Mouse (Mus musculus): Measurements from ENCODE around the gene Vsig2. TPM values are rescaled to one million over a fixed set of nuclear protein-coding genes. Genes with fewer than 3 reads are reported as not detected.

Vsig2 gene
- polyA plus RNA-seq, 1 experiment from 2014 or later: 0.29 TPM

GRCm38 (mm10) chr9:37525461-37525860 lies 13.6 kb upstream of the Vsig2 start:
- WGBS: 89% methylated on average over 2 of the region's 2 CpGs
- H3K4me1 ChIP-seq: peaks cover 30% of the 10 kb centered on the region
- peaks cover 7% of the 10 kb centered on the region; the same call in 1 of the 2 replicates for H3K9me3 ChIP-seq
- no peak overlapping the region for H3K4me3 ChIP-seq
- no peak for DNase-seq (ENCODE audit: extremely low spot score, low spot score)
- H3K27ac ChIP-seq: no peak overlapping the region
- H3K27me3 ChIP-seq (ENCODE audit: poor library complexity, severe bottlenecking): peaks cover 54% of the 10 kb centered on the region
- peaks cover 56% of the 10 kb centered on the region for H3K36me3 ChIP-seq (replicated peaks)

DNA sequence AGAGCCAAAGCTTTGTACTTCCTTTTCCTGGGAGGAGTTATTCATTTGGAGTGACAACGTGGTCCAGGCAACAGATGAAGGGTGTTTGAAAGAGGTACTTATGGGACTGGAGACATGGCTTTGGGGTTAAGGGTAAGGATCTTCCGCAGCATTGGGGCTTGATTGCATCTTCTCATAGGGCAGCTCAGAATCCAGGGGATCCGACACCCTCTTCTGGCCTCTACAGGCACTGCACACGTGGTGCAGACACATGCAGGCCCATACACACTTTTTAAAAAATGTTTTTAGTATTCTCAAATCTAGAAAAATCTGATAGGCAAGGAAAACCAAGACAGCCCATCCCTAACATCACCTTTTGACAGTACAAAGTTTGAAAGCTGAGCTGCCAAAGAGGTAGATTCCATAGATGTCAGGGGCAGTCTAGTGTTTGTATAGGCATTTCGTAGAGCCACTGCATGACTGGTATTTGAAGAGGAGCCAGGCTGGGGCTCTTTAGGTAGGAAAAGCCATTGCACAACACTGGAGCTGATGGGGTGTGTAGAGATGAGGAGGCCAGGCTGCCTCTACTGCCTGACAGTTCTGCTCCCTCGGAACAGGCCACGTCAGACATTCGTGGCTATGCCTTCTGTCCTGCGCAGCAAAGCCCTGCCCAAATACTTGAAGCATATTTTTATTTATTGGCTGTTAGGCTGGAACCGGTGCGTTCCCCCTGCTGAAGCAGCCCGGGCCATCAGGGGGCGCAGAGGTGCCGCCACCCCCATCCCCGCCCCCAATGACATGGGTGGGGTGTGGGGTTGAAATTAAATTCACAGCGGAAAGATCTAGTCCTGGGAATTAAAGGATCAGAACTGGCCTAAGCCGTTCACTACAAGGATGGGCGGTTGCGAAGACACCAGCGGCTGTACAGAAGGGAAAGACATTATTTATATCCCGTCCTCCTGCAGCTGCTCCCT lies 12.3 kb upstream of the Vsig2 start:
- Histone ChIP-seq H3K4me3 (peak overlapping the region; percentile 46), H3K27me3 (ENCODE audit: poor library complexity, severe bottlenecking) (peaks cover 67% of the 10 kb centered on the region), H3K36me3 (replicated peaks) (peaks cover 46% of the 10 kb centered on the region), H3K27ac (no peak overlapping the region), H3K4me1 (peaks cover 42% of the 10 kb centered on the region), H3K9me3 (peaks cover 7% of the 10 kb centered on the region; the same call in 1 of the 2 replicates)
- 20% methylated on average over 21 of the region's 21 CpGs for WGBS
- DNase-seq (ENCODE audit: extremely low spot score, low spot score): no peak

GRCm38 (mm10) chr9:37527396-37528224 lies 11.4 kb upstream of the Vsig2 start, which contains the start of gene Esam:
TSS of gene Esam (plus strand) at chr9:37528078.
- peak; percentile 33 for DNase-seq (ENCODE audit: extremely low spot score, low spot score)
- 2% methylated on average over 41 of the region's 41 CpGs for WGBS
- Histone ChIP-seq H3K27ac (0 out of 2 replicates have a peak within 1 kb of the TSS, but pooled peaks have one; percentile 26), H3K27me3 (ENCODE audit: poor library complexity, severe bottlenecking) (peaks cover 76% of the 10 kb centered on the region), H3K9me3 (peaks cover 7% of the 10 kb centered on the region; the same call in 1 of the 2 replicates), H3K36me3 (replicated peaks) (peaks cover 37% of the 10 kb centered on the region), H3K4me3 (peak within 1 kb of the TSS; percentile 46), H3K4me1 (peaks cover 42% of the 10 kb centered on the region)

GRCm38 (mm10) chr9:37528225-37528970 lies 10.7 kb upstream of the Vsig2 start:
- peaks cover 84% of the 10 kb centered on the region for H3K27me3 ChIP-seq (ENCODE audit: poor library complexity, severe bottlenecking)

DNA sequence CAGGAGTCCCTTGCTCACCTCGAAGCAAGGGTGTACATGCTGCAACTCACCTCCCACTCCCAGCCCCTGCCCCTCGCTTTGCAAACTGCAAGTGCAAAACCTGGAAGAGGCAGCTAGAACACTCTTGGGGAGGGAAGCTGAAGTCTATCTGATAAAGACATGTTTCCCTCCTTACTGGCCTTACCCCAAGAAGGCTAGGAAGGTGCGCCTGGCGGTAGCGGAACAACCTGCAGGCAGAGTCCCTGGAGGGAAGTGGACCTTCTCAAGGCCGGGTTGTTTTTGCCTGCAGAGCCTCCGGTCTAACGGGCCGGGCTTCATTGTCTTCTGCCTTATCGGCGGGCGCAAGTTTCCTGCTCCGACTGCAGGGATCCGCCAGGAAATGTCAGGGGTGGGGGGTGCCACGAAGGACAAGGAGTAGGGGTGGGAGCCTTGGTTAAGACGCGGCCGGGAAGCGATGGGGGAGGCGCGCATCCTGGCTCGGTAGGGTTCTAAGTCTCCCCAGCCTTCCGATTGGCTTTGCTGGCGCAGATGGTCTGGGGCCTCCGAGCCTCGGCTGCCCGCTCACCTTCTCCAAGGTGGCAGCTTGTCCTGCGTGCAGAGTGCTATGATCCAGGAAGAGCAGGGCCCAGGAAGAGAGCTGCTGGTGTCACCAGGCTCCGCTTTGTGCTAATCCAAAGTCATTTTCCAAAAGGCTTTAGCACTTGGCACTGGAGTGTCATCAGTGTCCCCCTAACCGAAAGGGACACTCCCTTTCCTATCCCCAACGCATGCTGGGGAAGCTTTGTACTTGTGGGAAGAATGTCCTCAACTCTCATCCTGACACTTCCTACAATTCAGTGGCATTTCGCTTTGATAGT lies 8.8 kb upstream of the Vsig2 start:
- peaks cover 42% of the 10 kb centered on the region for H3K4me1 ChIP-seq
- H3K27me3 ChIP-seq (ENCODE audit: poor library complexity, severe bottlenecking): peaks cover 83% of the 10 kb centered on the region
- peak overlapping the region; percentile 26; the same call in 1 of the 2 replicates for H3K27ac ChIP-seq
- under 1% methylated on average over 32 of the region's 32 CpGs for WGBS
- peaks cover 13% of the 10 kb centered on the region for H3K36me3 ChIP-seq (replicated peaks)
- H3K9me3 ChIP-seq: peaks cover 7% of the 10 kb centered on the region; the same call in 1 of the 2 replicates
- DNase-seq (ENCODE audit: extremely low spot score, low spot score): peak; percentile 57
- H3K4me3 ChIP-seq: peak overlapping the region; percentile 46

More at GRCm38 (mm10) chr9:37528225-37528970, 10.7 kb upstream of the Vsig2 start:
- peaks cover 7% of the 10 kb centered on the region; the same call in 1 of the 2 replicates for H3K9me3 ChIP-seq
- H3K4me1 ChIP-seq: peaks cover 42% of the 10 kb centered on the region
- H3K4me3 ChIP-seq: peak overlapping the region; percentile 46
- no peak for DNase-seq (ENCODE audit: extremely low spot score, low spot score)
- no peak overlapping the region for H3K27ac ChIP-seq
- WGBS: 18% methylated on average over 9 of the region's 9 CpGs
- peaks cover 30% of the 10 kb centered on the region for H3K36me3 ChIP-seq (replicated peaks)

GRCm38 (mm10) chr9:37530888-37531705 lies 8.0 kb upstream of the Vsig2 start:
- under 1% methylated on average over 31 of the region's 31 CpGs for WGBS
- peak; percentile 64 for DNase-seq (ENCODE audit: extremely low spot score, low spot score)
- peak overlapping the region; percentile 26; the same call in 1 of the 2 replicates for H3K27ac ChIP-seq

DNA sequence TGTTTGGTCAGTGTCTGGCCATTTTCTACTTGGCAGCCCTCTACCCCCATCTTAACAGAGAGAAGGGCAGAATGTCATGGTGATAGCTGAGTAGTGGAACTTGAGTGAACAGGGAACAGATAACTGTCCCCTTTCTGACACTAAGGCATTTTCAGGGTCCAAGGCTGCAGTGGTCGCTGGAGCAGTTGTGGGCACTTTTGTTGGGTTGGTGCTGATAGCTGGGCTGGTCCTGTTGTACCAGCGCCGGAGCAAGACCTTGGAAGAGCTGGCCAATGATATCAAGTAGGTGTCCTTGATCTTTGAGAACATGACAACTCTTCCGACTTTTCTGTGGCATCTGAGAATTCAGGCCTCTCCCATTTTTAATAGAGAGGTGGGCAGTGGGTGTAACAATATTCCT lies 2.2 kb upstream of the Vsig2 start:
- DNase-seq (ENCODE audit: extremely low spot score, low spot score): no peak
- Histone ChIP-seq H3K4me1 (peaks cover 18% of the 10 kb centered on the region), H3K4me3 (no peak overlapping the region), H3K9me3 (no peaks in the 10 kb centered on the region), H3K27me3 (ENCODE audit: poor library complexity, severe bottlenecking) (peaks cover 70% of the 10 kb centered on the region), H3K36me3 (replicated peaks) (no peaks in the 10 kb centered on the region), H3K27ac (no peak overlapping the region)
- 85% methylated on average over 4 of the region's 4 CpGs for WGBS

More at GRCm38 (mm10) chr9:37530888-37531705, 8.0 kb upstream of the Vsig2 start:
- Histone ChIP-seq H3K4me1 (peaks cover 42% of the 10 kb centered on the region), H3K36me3 (replicated peaks) (peaks cover 5% of the 10 kb centered on the region), H3K4me3 (peak overlapping the region; percentile 46), H3K9me3 (peaks cover 4% of the 10 kb centered on the region; the same call in 1 of the 2 replicates), H3K27me3 (ENCODE audit: poor library complexity, severe bottlenecking) (peaks cover 74% of the 10 kb centered on the region)

GRCm38 (mm10) chr9:37537658-37538250 lies 1.3 kb upstream of the Vsig2 start:
- H3K27ac ChIP-seq: no peak overlapping the region
- no peaks in the 10 kb centered on the region for H3K36me3 ChIP-seq (replicated peaks)
- 79% methylated on average over 5 of the region's 5 CpGs for WGBS
- peaks cover 70% of the 10 kb centered on the region for H3K27me3 ChIP-seq (ENCODE audit: poor library complexity, severe bottlenecking)
- no peak for DNase-seq (ENCODE audit: extremely low spot score, low spot score)
- no peak overlapping the region for H3K4me3 ChIP-seq
- no peaks in the 10 kb centered on the region for H3K9me3 ChIP-seq
- peaks cover 18% of the 10 kb centered on the region for H3K4me1 ChIP-seq

DNA sequence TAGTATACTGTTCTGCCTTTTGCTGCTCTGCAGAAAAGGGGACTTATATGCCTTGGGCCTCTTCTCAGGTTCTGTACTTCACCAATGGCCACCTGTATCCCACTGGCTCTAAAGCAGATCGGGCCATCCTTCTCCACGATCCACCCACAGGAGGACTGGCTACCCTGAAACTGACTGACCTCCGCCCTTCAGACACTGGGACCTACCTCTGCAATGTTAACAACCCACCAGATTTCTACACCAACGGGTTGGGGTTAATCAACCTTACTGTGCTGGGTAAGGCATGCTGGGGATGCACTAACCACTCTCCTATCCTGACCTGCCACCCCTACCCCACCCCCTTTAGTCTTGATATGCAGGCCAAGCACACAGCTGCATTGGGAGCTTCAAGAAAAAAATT lies 1.2 kb downstream of the Vsig2 start:
- no peaks in the 10 kb centered on the region for H3K9me3 ChIP-seq
- WGBS: 91% methylated on average over 4 of the region's 4 CpGs
- no peaks in the 10 kb centered on the region for H3K36me3 ChIP-seq (replicated peaks)
- no peak overlapping the region for H3K27ac ChIP-seq
- peaks cover 32% of the 10 kb centered on the region for H3K4me1 ChIP-seq
- H3K4me3 ChIP-seq: no peak overlapping the region
- H3K27me3 ChIP-seq (ENCODE audit: poor library complexity, severe bottlenecking): peaks cover 88% of the 10 kb centered on the region
- no peak for DNase-seq (ENCODE audit: extremely low spot score, low spot score)

DNA sequence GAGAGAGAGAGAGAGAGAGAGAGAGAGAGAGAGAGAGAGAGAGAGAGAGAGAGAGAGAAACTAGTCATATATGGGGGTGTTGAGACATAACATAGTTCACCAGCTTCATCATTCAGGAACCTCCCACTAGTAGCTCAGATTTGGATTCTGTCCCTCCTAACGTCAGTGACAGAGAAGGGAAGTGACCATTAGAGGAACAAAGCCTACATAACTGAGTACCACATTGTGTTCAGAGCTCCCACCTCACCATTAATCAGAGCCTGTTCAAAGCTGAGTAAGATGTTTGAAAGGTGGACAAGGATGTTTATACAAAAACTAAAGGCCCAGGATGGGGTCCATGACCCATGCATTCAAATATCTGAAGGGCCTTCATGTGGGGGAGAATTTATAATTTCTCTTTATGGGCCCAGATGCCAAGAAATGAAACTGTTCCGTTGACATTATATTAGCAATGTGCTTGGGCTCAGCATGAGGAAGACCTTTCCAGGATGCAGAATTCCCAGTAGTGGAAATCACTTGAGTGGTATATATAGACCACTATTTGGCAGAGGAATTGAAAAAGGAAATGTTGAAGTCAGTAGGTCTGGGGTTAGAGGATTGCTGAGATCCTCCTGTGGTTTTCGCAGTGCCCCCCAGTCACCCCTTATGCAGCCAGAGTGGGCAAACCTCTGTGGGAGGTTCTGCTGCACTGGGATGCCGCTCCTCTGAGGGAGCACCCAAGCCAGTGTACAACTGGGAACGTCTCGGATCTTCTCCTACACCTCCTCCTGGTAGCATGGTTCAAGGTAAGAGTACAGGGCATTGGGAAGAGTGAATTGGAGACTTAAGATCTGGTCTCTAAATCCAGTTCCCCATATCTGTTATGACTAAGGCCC lies 1.9 kb downstream of the Vsig2 start:
- DNase-seq (ENCODE audit: extremely low spot score, low spot score): no peak
- 88% methylated on average over 6 of the region's 6 CpGs for WGBS
- Histone ChIP-seq H3K9me3 (no peaks in the 10 kb centered on the region), H3K27ac (no peak overlapping the region), H3K27me3 (ENCODE audit: poor library complexity, severe bottlenecking) (peaks cover 95% of the 10 kb centered on the region), H3K4me3 (no peak overlapping the region), H3K36me3 (replicated peaks) (no peaks in the 10 kb centered on the region), H3K4me1 (peaks cover 39% of the 10 kb centered on the region)

Measured in forebrain, embryonic 10.5 days (tissue).